Mouse (Mus musculus) adipocyte (in vitro differentiated cells): ENCODE results near the gene Pbx1.

Experiments
- DNase-seq: peaks from one replicate; pipeline ENCODE4 v3.0.0-alpha.2; 2016; ENCODE audit warnings: low spot score

Pbx1 gene

DNA sequence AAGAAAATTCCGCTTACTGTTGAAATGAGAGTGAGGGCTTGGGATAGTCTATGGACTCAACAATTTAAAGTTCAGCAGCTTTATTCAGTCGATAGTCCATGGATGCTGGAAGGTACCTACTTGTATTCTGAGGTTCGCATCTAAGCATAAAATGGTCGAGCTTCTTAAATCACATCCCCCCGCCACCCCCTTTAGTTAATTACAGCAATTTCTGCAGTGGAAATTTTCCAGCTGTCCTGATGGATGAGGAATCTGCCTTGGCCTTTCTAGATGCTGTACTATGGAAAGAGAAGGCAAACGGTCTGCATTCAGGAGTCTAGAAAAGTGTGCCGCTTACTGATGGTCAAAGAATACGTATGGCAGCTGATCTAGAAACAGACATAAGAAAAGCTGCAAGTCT lies 262.3 kb downstream of the Pbx1 start:
- no peak for DNase-seq

DNA sequence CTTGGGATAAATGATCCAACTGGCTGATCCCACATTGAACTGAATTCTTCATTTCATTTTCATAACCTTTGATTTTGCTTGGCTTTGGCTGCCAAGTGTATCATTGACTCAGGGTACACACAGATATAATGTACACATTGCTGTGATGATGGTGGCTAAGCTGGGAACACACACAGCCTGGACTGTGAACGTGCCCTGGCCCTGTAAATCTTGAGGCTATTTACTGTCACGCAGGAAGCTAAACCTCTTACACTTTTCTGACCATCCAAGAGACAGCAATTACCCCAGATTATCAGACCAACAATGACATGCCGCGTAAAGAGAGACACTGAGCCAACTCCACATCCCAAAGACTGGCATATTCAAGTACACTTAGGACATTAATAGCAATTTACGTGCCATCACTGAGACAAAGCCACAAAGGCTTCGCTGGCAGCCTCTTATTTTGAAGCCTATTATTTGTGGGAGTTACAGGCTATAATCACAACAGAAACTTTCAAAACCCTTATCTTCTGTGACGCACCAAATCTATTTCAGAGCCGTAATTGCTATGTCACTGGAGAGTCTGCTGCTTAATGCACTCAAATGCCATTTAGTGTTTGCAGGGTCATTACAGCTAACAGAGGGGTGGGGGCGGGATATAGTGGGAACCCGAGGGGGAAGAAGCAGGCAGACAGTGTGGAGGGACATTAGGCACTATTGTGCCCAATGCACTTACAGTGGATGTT lies 262.9 kb downstream of the Pbx1 start:
- DNase-seq, result no peak

DNA sequence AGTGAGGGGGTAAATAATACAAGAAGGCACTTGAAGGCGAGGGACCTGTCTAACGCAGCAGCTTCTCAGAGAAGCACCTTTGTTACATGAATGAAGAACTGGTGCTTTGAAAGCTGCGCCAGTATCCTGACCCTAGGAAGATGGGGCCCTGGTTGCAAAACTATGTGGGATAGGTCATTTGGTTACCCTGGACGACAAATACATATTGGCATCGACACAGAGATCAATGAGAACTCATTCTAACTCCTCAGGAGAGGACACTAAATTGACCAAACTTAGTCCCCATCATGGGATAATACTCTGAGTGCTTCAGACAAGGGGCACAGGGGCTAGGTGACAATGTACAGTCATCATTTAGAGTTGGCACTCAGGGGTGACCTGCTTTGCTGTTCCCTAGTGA lies 264.3 kb downstream of the Pbx1 start:
- DNase-seq, result no peak

DNA sequence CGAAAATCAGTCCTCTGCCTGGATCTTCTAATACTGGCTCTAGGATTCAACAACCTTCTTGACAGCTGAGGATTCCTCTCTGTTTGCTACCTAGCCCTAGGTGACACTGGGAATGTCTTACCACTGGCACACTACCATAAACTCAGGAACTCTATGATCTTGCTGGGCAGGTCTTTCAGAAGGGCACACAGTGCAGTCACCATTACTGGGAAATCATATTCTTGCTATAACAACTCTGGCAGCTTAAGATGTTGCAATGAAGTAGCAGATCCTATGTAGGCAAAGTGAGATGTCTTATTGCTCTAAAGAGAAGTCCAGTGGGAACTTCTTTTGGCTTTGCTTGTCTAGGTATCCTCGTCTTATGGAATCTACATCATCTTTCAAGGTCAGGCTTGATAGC lies 265.2 kb downstream of the Pbx1 start:
- DNase-seq, result no peak

DNA sequence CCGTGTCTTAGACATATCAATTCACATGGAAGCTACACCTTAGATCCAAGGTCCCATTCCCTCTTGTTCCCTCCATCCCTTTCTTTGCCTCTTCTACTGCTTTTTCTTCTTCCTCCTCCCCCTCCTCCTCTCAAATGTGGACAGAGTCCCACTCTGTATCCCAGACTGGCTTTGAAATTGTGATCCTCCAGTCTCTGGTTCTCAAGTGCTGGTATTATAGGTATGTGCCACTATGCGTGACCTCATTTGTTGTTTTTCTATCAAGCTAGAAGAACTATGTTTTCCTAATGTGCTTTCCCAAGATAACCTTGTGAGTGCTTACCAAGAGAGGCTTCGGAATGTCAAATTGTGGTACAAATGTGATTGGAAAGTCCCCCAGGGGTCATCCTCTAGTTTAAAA lies 267.1 kb downstream of the Pbx1 start:
- no peak for DNase-seq

DNA sequence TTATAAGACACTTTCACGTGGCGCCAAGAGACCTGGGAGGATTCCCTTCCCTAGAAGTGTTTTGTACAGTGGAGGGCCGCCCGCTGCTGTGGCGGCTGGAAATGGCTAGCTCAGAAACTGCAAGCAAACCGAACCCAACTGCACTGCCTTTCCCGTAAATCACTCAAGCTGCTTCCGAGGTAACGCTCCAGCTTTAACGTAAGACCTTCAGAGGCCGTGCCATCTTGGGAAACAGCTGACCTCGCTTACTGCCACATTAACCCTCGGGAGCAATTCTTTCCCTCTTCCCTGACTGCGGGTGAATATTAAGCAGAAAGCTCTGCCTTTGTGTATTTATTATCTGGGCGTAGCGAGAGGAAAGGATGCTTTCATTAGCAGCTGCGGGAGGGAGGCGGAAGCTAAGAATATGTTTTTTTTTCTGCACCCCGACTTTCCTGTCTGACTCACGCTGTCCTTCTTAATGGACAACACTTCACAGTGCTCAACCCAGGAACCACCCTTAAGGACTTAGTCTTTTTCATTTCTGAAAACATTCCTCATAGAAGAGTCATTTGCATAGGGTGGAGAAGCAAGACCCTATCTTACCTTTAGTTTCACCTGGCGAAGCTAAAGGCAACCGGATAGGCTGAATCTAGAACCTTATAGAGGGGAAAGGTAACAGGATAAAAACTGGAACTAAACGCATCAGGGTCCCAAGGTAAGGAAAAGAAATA lies 268.4 kb downstream of the Pbx1 start:
- no peak for DNase-seq

DNA sequence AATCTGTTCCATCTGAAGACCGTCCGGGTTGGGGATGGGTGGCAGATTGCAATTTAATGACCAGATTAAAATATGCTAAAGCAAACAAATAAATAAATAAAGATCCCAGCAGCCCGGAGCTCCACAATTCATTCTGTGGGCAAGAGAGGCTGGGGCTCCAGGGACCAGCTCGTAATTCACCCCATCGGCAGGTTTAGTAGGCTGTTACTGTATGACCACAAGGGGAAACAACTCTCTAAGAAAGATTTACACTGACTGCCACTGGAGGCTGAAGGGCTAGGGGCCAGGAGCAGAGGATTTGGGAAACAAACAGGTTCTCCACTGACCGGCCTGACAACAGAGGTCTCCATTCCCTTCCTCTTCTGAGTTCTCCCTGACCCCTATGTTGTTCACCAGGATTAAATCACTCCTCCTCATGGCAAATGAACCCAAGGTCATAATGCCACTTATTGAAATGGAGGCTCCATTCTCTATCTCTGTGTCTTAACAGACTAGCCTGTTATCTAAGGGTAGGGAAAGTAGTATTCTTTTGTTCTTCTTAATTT lies 292.9 kb downstream of the Pbx1 start:
- no peak for DNase-seq

DNA sequence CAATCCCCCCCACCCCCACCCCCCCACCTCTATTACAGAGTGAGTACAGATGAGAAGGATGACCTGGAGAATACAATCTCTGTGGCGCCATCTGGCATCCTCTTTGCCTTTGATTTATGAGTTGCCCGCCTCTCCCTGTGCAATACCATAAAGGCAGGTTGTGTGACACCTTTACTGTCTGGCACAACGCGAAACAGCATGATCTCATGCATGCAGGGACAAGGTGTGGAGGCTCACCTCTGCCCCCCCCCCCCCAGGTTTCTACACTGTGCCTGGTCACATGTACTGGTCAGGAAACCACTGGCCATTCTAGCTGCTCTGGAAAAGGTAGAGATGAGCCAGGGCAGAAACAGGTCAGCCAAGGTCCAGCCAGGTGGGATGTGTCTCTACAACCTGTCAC lies 293.4 kb downstream of the Pbx1 start:
- no peak for DNase-seq

DNA sequence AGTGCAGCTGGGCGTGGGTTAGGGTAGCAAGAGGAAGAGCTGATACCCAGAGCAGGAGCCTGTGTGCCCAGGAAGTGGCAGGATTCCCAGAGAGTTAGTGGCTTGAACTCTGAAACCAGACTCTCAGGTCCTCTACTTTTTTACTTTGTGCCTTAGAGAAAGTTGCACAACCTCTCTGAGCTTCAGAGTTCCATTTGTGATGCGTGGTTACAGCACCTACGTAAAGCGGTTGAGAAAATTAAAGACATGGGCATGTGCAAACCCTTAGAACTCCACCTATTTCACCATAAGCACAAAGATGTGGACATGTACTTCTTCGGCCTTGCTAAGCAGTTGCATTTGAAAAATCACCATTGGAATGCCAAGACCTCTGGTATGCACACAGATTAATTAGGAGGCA lies 294.2 kb downstream of the Pbx1 start:
- DNase-seq, result no peak

DNA sequence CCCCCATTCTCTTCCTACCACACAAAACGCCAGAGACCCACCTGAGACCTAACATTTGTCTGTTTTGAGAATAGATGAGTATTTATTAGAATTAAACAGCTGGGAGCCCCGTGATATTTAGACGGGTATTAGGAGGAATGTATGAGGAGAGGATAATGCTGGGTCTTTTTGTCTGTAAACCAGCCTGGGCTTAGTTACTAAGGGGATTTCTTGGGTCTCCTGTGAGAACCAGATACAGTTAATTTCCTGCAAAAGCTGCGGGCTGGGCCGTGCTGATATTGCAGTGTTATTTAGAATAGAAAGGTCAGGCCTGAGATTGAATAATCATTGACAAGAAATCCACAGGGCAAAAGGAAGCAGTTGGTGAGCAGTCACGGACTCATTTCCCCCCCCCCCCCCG lies 296.5 kb downstream of the Pbx1 start:
- DNase-seq, result no peak

DNA sequence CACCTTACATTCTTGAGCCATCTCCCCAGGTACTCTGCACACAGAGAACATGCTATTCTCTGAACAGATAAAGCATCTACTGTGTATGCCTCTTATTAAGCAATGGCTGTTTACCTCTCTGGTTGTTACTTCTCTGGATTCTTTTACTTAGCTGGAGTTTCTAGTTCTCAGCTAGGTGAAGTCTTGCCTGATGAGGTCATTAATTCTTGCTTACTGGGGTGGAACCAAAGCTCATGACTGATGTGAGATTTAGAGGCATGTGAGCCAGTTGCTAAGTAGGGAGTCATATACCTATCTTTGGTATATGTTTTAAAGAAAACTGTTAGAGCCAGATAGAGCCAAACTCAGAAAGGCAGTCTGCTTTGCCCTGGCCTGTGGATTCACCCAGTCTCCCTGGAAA lies 298.4 kb downstream of the Pbx1 start:
- DNase-seq, result no peak

DNA sequence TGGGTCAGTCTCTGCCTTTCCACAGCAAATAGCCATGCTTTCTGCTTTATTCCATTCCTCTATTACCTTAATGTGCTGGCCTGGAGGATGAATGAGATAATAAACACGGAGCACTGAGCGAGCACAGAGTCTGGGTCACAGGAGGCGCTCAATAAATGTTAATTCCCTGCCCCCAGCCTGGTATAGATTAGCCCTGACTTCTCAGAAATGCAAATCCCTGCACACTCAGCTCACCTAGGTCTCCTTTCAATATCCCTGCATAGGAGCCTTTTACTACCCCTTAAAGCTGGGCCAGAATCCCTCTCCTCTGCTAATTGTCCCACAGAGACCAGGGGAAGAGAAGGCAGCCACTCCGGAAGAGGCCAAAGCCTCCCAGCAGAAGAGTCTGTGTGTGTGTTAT lies 304.1 kb downstream of the Pbx1 start:
- no peak for DNase-seq

DNA sequence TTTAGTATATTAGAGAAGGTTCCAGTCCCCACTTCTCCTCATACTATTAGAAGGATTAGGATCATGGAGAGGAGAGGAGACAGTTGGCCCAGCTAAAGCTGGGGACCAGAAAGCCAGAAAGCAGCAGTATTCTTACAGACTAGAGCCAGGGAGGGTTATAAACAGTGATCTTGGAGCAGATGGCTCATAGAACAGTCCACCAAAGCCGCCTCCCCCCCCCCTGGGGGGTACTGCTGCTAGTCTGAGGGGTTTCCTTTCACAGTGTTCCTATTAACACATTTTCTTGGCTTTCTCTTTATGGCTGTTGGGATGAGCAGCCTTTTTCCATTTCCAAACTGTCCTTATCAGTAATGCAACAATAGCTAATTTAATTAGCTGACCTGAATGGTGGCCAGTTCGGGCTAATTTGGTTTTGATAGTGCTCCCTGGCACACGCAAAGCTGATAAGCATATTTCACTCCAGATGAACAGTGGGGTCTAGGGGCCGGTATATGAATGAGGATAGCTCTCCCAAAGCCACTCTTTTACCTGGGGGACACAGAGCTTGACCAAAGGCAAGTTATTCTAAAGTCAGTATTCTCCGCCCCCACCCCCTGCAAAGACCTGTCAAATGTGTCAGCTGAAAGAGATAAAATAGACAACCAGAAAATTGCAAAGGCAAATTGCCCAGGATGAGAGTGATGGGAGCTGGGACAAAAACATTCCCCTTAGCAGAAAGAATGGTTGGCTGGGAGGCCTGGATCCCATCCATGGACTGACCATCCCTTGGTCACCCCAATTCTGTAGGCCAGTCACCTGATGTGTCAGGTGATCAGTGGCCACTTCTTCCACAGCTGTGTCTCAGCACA lies 307.2 kb downstream of the Pbx1 start:
- no peak for DNase-seq

DNA sequence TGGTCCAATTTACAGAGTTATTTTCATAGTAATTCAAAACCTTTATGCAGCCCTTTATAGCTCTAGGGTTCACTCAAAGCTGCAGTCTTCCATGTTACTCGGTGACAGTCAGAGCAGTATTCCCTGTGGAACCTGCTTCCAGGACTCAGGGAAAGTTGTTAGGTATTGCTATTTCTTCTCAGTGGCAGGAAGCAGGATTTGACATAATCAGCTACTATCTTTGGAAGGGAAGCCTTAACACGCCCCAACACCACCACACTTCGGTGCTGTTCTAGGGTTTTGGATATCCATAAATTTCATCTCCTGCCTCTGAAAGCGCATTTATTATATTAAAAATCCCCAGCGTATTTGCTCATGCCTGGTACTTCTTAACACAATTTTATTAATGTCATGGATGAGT lies 314.0 kb downstream of the Pbx1 start:
- no peak for DNase-seq

DNA sequence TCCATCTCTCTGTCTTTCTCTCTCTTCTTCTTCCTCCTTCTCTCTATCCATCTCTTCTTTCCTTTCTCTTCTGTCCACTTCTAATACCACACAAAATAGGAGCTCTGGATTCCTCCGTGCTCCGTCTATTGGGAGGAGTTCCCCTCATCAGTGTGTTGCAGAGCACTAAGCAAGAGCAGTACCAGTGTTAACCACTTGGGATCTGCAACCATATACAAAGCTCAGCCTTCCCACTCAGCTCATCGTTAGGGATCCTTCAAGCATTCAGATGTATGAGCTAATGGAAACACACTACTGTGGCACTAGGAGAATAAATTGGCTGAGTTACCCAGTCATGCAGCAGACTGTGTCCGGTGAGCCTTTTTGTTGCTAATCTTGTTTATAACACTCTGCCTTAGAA lies 314.7 kb downstream of the Pbx1 start:
- DNase-seq, result no peak

DNA sequence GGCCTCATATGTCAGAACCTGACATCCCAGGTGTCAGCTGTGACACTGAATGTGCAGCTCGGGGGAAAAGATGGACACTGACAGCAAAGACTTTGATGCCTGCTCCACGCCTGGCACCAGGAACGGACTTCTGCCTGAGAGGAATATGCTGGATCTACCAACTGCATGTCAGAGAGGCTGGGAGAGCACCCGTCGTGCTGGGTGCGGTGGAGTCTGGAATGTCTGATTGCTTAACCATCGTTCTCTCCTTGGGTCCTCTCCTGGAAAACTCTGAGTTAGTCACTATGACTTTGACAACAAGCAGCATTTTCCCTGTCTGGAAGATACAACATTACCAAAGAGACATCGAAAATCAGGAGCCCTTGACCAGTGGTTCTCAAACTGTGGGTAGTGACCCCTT lies 322.3 kb downstream of the Pbx1 start:
- no peak for DNase-seq

DNA sequence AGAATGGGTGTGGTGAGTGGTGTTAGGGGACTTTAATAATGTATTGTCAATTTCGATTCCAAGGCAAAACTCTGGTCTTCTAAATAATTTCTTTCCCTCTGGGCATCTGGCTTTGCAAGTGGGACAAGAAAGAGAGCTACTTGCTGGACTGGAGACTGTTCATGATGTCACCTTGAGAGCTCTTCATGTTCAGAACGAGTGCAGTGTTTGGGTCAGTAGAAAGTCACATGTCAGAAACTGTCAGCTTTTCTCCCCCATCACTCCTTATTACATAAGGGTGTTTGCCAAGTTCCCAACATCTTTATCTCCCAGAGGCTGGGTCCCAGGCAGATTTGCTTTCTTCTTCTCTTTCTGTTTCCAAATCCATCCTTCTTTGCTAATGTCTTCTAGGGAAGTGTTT lies 328.2 kb downstream of the Pbx1 start:
- no peak for DNase-seq

DNA sequence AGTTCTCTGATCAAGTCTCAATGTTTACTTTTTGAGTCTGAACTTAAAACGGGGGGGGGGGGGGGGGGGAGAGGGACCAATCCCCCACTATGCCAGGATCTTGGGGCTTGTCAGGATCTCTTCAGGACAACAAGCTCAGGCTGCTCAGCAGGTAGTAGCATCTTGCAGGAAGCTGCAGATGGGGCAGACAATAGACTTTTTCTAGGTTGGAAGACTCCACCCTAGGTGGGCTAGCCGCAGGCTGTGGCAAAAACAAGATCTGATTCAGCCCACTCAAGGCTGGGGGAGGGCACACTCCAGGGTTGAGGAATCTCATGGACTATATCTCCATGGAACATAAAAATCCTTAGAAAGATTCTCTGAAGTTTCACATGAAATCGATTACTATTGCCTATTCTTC lies 330.6 kb downstream of the Pbx1 start:
- no peak for DNase-seq

DNA sequence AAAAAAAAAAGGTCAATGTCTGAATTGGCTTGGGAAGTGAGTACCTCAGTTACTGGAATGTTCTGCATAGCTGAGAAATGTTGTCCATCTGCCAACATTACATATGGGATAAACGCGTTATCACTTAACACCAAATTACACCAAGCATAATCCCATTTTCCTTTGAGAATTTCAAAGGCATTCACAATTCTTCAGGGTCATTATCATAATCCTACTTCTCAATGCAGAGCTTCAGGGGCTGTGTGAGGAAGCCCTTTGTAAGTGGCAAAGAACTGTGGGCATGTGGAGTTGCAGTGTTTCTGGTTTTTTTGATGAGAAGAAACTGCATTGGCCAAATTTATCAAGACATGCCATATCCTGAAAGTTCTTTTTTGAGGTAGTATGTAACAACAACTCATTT lies 333.3 kb downstream of the Pbx1 start:
- DNase-seq, result no peak

DNA sequence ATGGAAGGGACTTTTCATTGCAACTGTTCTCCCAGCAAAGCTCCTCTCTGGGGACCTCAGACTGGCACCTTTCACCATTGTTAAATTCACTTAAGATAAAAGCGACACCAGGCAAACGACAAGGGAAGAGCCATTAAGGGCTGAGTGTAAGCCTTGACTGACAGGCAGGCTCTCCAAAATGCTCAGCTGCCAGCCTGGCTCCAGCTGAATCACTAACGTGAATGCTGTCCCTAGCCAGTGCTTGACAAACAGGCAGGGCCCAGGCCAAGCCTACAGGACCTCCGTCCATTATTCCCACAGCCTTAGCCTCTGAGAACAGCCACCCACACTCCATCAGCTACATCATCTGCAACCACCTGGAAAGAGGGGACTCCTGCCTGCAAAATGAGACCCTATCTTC lies 337.4 kb downstream of the Pbx1 start:
- no peak for DNase-seq

DNA sequence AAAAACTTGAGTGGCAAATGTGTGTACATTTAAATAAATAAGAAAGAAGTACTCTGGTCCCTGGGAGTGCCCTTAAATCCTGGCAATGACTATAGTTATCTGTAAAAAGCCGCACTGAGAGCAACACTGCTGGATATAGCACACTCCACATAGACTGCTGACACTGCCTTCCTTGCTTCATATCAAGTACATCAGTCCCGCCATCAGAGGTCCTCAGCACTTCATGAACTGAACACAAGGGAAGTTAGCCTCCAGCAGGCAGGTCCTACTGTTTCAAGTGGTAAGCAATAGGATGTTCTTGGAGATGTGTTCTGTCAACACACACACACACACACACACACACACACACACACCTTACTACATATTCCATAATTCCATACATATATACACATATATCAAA lies 339.0 kb downstream of the Pbx1 start:
- peak; percentile 8 for DNase-seq

DNA sequence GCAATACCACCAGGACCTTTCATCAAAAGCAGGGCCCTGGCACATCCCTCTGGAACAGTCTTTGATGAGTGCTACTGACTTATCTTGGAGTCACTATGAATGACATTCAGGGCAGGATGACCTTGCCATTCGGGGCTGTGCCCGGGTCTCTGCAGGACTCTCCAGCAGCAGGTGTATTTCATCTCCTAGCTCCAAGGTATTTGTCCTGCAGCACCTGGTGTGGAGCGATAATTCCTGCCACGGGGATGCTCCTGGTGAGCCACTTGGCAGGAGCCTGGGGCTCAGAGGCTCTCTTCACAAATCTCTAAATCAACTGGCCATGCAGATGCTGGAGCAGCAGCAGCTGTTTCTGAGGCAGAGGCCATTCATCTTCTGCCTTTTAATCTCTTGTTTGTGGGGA lies 340.4 kb downstream of the Pbx1 start:
- DNase-seq, result no peak

DNA sequence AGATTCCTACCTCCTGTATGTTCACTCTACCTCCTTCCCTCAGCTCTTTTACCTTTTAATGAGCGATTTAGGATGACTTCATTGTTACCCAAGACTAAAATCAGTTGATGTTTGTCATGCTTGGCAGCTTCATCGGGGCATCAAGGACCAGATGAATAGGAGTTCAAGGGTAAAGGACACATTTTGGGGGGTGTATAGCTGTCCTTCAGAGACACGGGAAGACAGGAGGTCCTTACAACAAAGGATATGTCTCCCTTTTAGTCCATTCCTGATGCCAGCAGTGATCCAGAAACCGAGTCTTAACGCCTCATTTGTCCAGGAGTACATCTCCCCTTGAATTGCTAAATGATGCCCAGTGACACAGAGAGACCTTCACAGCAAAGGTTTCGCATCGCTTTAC lies 343.4 kb downstream of the Pbx1 start:
- DNase-seq, result no peak
